Mouse (Mus musculus) liver, postnatal 0 days (tissue): ENCODE results near the gene Stac2. TPM values are rescaled to one million over a fixed set of nuclear protein-coding genes. Genes with fewer than 3 reads are reported as not detected.
A peak's percentile ranks its signal among the peaks of the same experiment; 100 is the strongest.

Experiments
- ATAC-seq: fragments of 200-750 bp; cut with Nextera tagmentation; 2 replicates; pipeline ENCODE4 v1.8.0; 2017; ENCODE audit warnings: mild to moderate bottlenecking, moderate library complexity
- DNase-seq: peaks from one replicate; pipeline ENCODE4 v3.0.0-alpha.2; 2016
- H3K27ac ChIP-seq: fragments of 300-500 bp; sonication (generic); 2 replicates; pipeline ENCODE4 v1.5.1; 2014; ENCODE audit warnings: antibody characterized with exemption, moderate library complexity, mild to moderate bottlenecking, low read depth
- H3K27me3 ChIP-seq: fragments of 300-500 bp; sonication (generic); 2 replicates; pipeline ENCODE4 v1.6.1; 2014; ENCODE audit warnings: low read length, control low read depth, mixed read lengths; ENCODE audit not compliant: insufficient read depth
- H3K36me3 ChIP-seq: fragments of 300-500 bp; sonication (generic); replicated peaks from 2 replicates; pipeline ENCODE4 v1.6.1; 2014; ENCODE audit warnings: mild to moderate bottlenecking, control low read depth, low read length, moderate library complexity, mixed read lengths; ENCODE audit not compliant: insufficient read depth
- H3K4me1 ChIP-seq: fragments of 300-500 bp; sonication (generic); 2 replicates; pipeline ENCODE4 v1.6.1; 2014; ENCODE audit warnings: antibody characterized with exemption, mild to moderate bottlenecking, control low read depth; ENCODE audit not compliant: insufficient read depth
- H3K4me2 ChIP-seq: fragments of 300-500 bp; sonication (generic); 2 replicates; pipeline ENCODE4 v1.6.1; 2014; ENCODE audit warnings: low read depth, mild to moderate bottlenecking, low read length, moderate library complexity, mixed read lengths
- H3K4me3 ChIP-seq: fragments of 300-500 bp; sonication (generic); 2 replicates; pipeline ENCODE4 v1.5.1; 2014; ENCODE audit warnings: low read depth, low read length
- H3K9ac ChIP-seq: fragments of 300-500 bp; sonication (generic); replicated peaks from 2 replicates; pipeline ENCODE4 v1.6.1; 2014; ENCODE audit warnings: mild to moderate bottlenecking, moderate library complexity
- H3K9me3 ChIP-seq: fragments of 300-500 bp; sonication (generic); 2 replicates; pipeline ENCODE4 v1.6.1; 2016; ENCODE audit warnings: mild to moderate bottlenecking, control low read depth, low read length, mixed read lengths
- CTCF ChIP-seq: sonication (generic); IDR thresholded peaks from 2 replicates; pipeline ENCODE4 v1.5.1; 2016; ENCODE audit warnings: antibody characterized with exemption, low read depth
- EP300 ChIP-seq: IDR thresholded peaks from 2 replicates; pipeline ENCODE4 v1.6.1; 2016; ENCODE audit warnings: antibody characterized with exemption, low read depth, mild to moderate bottlenecking
- WGBS: fragments of 180-500 bp; shearing (Covaris S2); extraction: QIAGEN DNeasy Blood & Tissue Kit; methylation state at CpG from one replicate; pipeline ENCODE4 v1.1.7; 2014; ENCODE audit not compliant: insufficient replicate concordance; 5-methylcytosine and 5-hydroxymethylcytosine counted together
- polyA plus RNA-seq: library from polyadenylated mRNA; unstranded; fragments of >200 nt; fragmentation: Nextera tagmentation; extraction: Ambion mirVana; gene quantifications from 2 replicates; pipeline ENCODE4 v1.2.1, GENCODE M21; 2015

Gene Stac2
- polyA plus RNA-seq, 1 experiment from 2014 or later = 0.07 TPM

- TF ChIP-seq EP300 (peak; percentile 75; the same call in 1 of the 2 replicates), CTCF (no peak)
- ATAC-seq = peak; percentile 87
- Histone ChIP-seq H3K36me3 (peaks cover 33% of the 10 kb centered on the region), H3K27ac (peak within 1 kb of the TSS; percentile 84), H3K4me1 (peaks cover 13% of the 10 kb centered on the region), H3K27me3 (peaks cover 4% of the 10 kb centered on the region; the same call in 1 of the 2 replicates), H3K4me3 (peak within 1 kb of the TSS; percentile 83), H3K9me3 (no peaks in the 10 kb centered on the region), H3K4me2 (peak within 1 kb of the TSS; percentile 93), H3K9ac (peak within 1 kb of the TSS; percentile 90)
- DNase-seq = peak; percentile 92
- under 1% methylated on average over 65 of the region's 69 CpGs for WGBS
Observed at GRCm38 (mm10) chr11:98026570-98027296, 26.5 kb downstream of the Stac2 start, which contains the start of gene Rpl19. Rpl19 (plus strand) TSS chr11:98026710.

- Histone ChIP-seq H3K36me3 (peaks cover 31% of the 10 kb centered on the region), H3K27ac (peak overlapping the region; percentile 84), H3K4me3 (peak overlapping the region; percentile 83), H3K9ac (peak overlapping the region; percentile 90), H3K4me1 (peaks cover 18% of the 10 kb centered on the region), H3K9me3 (no peaks in the 10 kb centered on the region), H3K4me2 (peak overlapping the region; percentile 93), H3K27me3 (peaks cover 9% of the 10 kb centered on the region)
- ATAC-seq (peak; percentile 7; the same call in 1 of the 2 replicates), DNase-seq (no peak)
- 7% methylated on average over 15 of the region's 15 CpGs for WGBS
- TF ChIP-seq CTCF (no peak), EP300 (no peak)
Observed at GRCm38 (mm10) chr11:98026248-98026569, 27.1 kb downstream of the Stac2 start.

- Histone ChIP-seq H3K4me1 (peaks cover 18% of the 10 kb centered on the region), H3K27me3 (peaks cover 11% of the 10 kb centered on the region), H3K4me2 (no peak overlapping the region), H3K36me3 (peaks cover 15% of the 10 kb centered on the region), H3K9ac (no peak overlapping the region), H3K4me3 (no peak overlapping the region), H3K9me3 (no peaks in the 10 kb centered on the region), H3K27ac (no peak overlapping the region)
- ATAC-seq = no peak
- no peak for DNase-seq
- TF ChIP-seq EP300 = no peak
- WGBS = 58% methylated on average over 3 of the region's 3 CpGs
Observed at GRCm38 (mm10) chr11:98024516-98024915, 28.7 kb downstream of the Stac2 start.

- ATAC-seq (no peak; the same call in 1 of the 2 replicates), DNase-seq (peak; percentile 68)
- H3K36me3 ChIP-seq = no peaks in the 10 kb centered on the region
- peak within 1 kb of the TSS; percentile 59 for H3K9ac ChIP-seq
- H3K4me1 ChIP-seq = peaks cover 18% of the 10 kb centered on the region
- H3K27ac ChIP-seq = peak within 1 kb of the TSS; percentile 52; the same call in 1 of the 2 replicates
- peak within 1 kb of the TSS; percentile 97 for H3K4me2 ChIP-seq
- H3K4me3 ChIP-seq = peak within 1 kb of the TSS; percentile 58
- 3% methylated on average over 23 of the region's 52 CpGs for WGBS
- H3K9me3 ChIP-seq = no peaks in the 10 kb centered on the region
- peaks cover 11% of the 10 kb centered on the region for H3K27me3 ChIP-seq
- no peak for TF ChIP-seq EP300
- TF ChIP-seq CTCF = no peak
Observed at GRCm38 (mm10) chr11:98022555-98023371, 30.5 kb downstream of the Stac2 start, which contains the start of gene Cacnb1. Cacnb1 (minus strand) TSS chr11:98023034.

- peak; percentile 9; the same call in 1 of the 2 replicates for ATAC-seq
- Histone ChIP-seq H3K4me3 (peak overlapping the region; percentile 58), H3K27me3 (peaks cover 11% of the 10 kb centered on the region), H3K27ac (0 out of 2 replicates have a peak overlapping the region, but pooled peaks have one; percentile 52), H3K9me3 (no peaks in the 10 kb centered on the region), H3K36me3 (no peaks in the 10 kb centered on the region), H3K4me2 (peak overlapping the region; percentile 97), H3K9ac (peak overlapping the region; percentile 59), H3K4me1 (peaks cover 18% of the 10 kb centered on the region)
- 1% methylated on average over 15 of the region's 23 CpGs for WGBS
- TF ChIP-seq EP300 (no peak), CTCF (no peak)
- DNase-seq = no peak
Observed at GRCm38 (mm10) chr11:98022253-98022554, 31.1 kb downstream of the Stac2 start.
